Mouse (Mus musculus) kidney, adult 9 months (tissue): ENCODE measurements around the gene Sos1.
A peak's percentile ranks its signal among the peaks of the same experiment; 100 is the strongest.
"Not testable (repeated sequence)": the region's sequence is repeated elsewhere in the genome, so short reads cannot be mapped to it uniquely, and the experiment has no call there.

Source experiments
- DNase-seq: peaks from one replicate; pipeline ENCODE4 v3.0.0; 2022

The Sos1 gene

DNA sequence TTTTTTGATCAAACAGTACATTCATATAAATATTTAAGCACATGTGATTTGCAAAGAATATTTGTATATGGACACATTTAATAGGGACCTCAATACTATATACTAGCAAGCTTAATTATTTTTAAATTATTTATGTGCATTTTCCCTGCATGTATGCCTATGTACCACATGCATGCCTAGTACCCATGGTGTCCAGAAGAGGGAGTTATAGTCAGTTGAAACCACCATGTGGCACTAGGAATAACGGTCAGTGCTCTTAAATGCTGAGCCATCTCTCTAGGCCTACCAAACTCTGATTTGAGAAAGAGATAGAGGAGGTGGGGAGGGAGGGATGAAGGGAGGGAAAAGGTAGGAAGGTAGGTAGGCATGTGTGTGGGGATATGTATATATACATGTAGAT is 69.1 kb downstream of the Sos1 start:
- DNase-seq: no peak

DNA sequence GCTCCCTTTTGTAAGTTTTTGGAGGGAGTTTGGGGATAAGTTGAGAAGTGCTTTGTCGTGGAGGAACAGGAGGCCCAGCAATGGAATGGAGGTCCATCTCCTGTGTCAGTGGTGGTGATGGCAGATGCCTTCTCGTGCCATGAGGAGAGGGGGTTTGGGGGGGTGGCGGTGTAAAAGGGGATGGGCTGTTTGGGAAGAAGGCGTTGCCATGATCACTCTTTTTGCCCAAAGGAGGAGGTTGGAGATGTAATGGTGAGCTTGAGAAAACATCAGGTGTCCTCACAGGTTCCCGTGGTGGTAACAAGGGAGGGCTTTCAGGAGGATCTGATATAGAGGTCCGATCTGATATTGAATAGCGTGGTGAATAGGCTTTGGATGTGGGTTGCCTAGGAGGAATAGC is 82.0 kb downstream of the Sos1 start:
- no peak for DNase-seq

DNA sequence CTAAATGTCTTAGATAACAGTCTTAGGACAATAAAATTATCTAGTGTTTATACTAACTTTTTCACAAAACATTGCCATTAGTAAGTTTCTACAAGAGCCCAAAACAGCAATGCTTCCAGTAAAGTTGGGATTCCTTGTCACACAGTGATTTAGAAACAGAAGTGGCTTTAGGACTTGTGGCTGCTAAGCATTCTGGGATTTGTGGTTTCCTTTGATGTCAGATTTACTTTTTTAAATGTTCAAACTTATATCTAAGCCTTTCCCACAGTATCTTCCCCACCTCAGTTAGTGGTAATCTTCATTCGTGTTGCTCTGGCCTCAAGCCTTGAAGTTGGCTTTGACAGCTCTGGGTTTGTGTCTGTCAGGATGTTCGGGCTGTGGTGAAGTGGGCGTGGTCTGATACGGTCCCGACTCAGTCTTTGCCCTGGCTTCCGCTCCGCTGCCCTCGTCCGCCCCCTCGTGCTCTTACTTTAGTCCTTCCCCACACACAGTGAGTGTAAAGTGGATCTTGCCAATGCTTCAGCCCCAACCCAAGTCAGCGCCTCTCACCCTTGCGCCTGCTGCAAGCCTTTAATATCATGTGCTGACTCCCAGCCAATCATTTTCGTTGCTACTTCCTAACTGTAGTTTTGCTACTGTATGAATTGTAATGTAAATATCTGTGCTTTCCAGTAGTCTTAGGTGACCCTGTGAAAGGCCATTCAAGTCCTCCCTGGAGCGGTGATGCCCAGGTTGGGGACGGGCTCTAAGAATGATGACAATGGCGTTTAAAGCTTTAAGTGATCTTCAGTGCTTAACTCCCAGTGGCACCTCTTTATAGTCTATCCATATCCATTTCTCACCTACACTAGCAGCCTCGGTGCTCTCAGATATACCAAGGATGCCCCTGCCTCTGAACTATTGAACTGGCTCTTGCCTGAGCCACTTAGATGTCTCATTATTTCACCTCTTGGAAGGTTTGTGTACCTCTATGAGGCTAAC is 88.5 kb downstream of the Sos1 start:
- peak; percentile 68 for DNase-seq

DNA sequence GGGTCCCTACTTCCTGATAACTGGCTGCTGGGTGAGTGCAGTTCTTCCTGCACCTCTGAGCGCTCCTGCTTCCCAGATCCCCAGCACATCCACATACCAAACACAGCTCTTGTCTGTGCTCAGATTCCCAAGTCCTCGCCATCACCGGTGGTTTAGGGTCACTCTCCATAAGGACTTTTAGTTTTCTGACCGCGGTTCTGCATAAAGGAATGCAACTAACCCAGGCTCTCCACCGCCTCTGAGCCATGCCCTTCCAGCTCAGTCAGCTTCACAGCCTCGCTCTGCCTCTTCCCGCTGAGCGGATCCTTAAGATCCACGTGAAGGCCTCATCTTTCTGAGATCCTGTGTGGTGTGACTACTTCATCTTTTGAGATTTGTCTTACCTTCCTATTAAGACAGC is 90.2 kb downstream of the Sos1 start:
- DNase-seq: no peak

DNA sequence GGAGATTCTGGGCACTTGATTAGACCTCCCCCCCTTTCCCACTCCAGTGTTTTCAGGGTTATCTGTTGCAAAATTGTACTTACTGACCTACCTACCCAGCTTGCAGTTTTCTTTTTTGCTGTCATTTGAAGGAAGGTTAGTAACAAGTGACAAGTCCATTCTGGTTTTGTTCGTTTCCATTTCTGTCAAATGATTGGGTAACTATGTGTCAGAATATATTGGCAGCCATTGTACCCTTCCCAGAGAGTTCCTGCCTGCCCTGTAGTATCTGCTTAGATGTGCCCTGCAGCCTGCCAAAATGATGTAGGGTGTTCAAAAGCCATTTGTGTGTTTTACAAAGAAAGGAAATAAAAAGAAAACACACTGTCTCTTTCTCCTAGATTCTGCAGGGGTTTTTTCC is 94.6 kb downstream of the Sos1 start:
- DNase-seq: no peak

DNA sequence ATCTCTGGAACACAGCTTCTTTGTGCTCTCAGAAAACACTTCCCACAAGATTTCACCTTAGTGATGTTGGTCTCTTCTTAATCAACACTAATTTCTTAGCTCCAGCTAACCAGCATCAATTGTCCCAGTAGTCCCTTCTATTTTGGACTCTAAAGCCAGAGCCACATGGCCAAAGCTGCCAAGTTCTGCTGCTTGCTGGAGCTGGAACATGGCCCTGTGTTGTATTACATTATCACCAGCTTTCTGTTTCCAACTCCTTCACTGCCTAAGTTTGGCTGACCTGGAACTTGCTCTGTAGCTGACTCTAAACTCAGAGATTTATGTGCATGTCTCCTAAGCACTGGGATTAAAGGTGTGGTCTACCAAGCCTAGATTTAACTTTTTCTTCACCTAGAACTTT is 101.9 kb downstream of the Sos1 start:
- DNase-seq: not testable (repeated sequence)

DNA sequence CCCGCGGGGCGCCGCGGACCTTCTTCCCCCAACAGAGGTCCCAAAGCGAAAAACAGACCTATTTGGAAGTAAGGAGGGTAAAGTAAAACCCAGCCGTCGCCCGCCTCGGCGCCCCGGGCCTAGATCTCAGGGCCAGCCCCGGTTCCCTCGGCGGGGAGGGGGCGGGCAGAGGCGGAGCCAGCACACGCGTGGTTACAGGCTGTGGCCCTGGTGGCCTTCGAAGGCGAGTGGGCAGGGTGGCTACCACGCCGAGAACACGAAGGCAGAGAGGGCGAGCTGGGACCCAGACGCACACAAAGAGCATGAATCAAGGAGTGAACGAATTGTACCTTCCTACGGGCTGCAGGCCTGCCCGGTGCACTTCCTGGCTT is 106.5 kb downstream of the Sos1 start:
- no peak for DNase-seq

DNA sequence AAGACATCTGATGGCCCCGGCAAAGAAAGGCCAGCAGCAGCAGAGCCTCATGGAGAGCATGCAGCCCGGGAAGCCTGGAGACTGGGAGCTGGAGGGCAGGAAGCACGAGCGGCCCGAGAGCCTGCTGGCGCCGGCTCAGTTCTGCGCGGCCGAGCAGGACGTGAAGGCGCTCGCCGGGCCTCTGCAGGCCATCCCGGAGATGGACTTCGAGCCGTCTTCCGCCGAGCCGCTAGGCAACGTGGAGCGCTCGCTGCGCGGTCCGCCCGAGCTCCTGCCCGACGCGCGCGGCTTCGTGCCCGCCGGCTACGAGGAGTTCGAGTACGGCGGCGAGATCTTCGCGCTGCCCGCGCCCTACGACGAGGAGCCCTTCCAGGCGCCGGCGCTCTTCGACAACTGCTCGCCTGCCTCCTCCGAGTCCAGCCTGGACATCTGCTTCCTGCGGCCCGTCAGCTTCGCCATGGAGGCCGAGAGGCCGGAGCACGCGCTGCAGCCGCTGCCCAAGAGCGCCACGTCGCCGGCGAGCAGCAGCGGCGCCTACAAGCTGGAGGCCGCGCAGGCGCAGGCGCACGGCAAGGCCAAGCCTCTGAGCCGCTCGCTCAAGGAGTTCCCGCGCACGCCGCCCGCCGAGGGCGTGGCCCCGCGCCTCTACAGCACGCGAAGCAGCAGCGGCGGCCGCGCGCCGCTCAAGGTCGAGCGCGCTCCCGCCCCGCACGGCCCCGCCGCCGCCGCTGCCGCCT is 107.1 kb downstream of the Sos1 start, which contains the start of gene Gm10190:
Gene Gm10190 (minus strand): TSS at position 553 of the 737 bp plus-strand sequence.
- peak; percentile 90 for DNase-seq

DNA sequence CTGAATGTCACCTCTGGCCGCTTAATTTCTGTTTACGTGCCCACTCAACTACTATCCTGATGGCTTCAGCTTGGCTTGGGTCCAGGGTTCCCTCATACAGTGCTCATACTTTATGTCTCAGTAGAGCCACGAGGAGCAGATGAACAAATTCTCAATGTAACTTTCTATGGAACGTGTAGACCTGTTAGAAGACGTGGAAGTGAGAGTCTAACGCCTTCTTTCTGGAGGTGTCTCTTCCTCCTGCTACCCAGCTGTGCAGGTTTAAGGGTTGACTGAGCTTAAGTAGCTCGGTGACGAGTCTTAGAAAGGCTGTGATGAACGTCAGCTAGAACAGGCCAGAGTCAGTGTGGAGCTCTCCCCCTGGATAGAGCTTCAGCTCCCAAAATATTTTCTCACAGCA is 111.6 kb downstream of the Sos1 start:
- no peak for DNase-seq

DNA sequence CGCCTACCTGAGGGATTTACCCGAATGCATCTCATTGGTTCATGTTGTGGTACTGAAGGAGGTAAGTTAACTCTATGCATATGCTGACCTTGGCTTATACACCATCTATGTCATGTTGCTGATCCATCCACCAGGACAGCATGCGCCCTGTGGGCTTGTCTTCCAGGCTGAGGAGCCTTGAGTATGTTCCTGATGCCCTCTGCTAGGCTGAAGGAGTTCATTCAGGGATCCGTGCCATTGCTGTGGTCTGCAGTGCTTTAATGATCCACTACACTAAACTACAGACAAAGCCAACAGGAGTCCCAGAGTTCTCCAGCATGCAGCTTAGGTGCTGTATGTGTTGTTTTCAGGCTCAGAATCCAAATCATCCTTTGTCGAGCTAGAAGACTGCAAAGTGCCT is 113.0 kb downstream of the Sos1 start:
- DNase-seq: peak; percentile 38

DNA sequence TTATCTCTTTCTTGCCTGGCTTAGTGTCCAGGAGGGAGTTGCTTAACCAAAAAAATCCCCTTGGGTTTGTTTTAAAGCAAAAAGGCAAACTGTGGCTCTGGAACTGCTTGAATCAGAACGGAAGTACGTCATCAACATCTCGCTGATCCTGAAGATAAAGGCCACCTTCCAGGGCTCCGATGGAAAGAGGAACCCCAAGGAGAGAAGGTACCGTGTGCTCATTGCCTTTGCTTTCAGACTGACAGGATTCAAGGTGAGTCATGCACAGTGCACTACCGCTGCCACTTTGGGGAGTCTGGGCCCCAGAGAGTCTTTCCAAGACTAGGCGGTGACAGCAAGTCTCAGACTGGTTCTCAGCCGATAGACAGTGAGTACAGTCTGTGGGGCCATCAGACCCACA is 120.0 kb downstream of the Sos1 start:
- no peak for DNase-seq

DNA sequence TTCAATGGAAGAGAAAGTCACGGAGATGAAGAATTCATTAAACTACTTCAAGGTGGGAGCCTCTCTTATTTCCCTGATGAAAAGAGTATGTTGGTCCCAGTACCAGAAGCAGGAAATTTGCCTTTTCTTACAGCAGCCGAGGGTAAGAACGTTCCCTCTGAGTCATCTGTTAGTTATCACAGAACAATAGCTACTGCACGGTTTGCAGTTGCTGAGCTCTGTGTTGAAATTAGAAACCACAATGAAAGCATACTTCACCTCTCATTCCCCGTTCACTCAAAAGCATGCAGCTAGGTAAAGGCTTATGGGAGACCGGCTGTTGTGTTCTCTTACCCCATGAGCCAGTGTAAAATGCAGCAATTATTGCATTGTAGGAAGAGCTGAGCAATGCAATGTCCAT is 133.0 kb downstream of the Sos1 start:
- no peak for DNase-seq

DNA sequence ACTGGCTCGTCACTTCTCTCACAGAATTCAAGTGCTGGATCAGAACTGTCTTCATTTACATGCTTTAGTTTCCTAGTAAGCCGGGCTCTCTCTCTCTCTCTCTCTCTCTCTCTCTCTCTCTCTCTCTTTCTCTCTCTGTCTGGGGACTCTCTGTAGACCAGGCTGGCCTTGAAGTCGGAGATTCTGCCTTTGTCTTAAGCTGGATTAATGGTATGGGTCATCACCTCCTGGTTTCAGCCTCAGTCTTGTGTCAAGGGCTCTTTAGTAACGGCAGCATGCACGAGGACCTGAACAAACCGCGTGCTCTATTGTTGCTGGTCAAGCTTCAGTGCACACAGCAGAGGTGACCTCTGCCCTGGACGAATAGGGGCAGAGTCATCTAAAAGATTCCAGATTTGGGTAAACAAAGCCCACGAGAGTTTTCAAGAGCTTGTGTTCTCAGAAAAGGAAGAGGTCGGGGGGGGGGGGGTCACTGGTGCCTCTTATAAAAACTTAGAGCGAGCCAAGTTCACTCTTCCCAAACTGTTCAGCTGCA is 133.6 kb downstream of the Sos1 start:
- peak; percentile 8 for DNase-seq

DNA sequence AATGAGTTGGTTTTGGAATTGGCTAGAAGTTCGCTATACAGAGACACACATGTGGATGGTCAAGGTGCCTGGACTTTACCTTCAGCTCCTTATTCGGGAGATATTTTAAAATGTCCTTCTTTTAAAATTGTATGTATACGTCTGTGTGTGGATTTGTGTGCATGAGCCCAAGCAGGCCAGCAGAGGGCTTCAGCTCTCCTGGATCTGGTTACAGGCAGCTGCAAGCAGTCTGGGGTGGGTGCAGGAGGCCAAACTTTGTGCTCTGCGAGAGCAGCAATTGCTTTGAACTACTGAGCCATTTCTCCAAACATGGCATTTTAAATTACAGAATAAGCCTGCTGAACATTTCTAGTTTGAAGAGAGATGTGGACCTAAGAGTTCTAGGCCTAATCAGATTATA is 135.0 kb downstream of the Sos1 start:
- DNase-seq: no peak
